Mouse (Mus musculus) lung, embryonic 14.5 days (tissue): Measurements from ENCODE around the gene Gnb4. TPM values are rescaled to one million over a fixed set of nuclear protein-coding genes. Genes with fewer than 3 reads are reported as not detected.

Experiments used
- ATAC-seq: fragments of 200-750 bp; cut with Nextera tagmentation; 2 replicates; pipeline ENCODE4 v1.8.0; 2017; ENCODE audit warnings: mild to moderate bottlenecking, moderate TSS enrichment, moderate library complexity; ENCODE audit not compliant: insufficient read depth
- DNase-seq: peaks from one replicate; pipeline ENCODE4 v3.0.0-alpha.2; 2015
- H3K27ac ChIP-seq: fragments of 300-500 bp; sonication (generic); 2 replicates; pipeline ENCODE4 v1.5.1; 2014; ENCODE audit warnings: low read depth, mild to moderate bottlenecking, moderate library complexity
- H3K27me3 ChIP-seq: fragments of 300-500 bp; sonication (generic); 2 replicates; pipeline ENCODE4 v1.6.1; 2014; ENCODE audit warnings: low read length, control low read depth; ENCODE audit not compliant: insufficient read depth
- H3K36me3 ChIP-seq: fragments of 300-500 bp; sonication (generic); 2 replicates; pipeline ENCODE4 v1.6.1; 2014; ENCODE audit warnings: control low read depth; ENCODE audit not compliant: insufficient read depth
- H3K4me1 ChIP-seq: fragments of 300-500 bp; sonication (generic); 2 replicates; pipeline ENCODE4 v1.6.1; 2014; ENCODE audit warnings: antibody characterized with exemption, control low read depth; ENCODE audit not compliant: insufficient read depth
- H3K4me2 ChIP-seq: fragments of 300-500 bp; sonication (generic); 2 replicates; pipeline ENCODE4 v1.6.1; 2014; ENCODE audit warnings: mild to moderate bottlenecking
- H3K4me3 ChIP-seq: fragments of 300-500 bp; sonication (generic); 2 replicates; pipeline ENCODE4 v1.5.1; 2014; ENCODE audit warnings: low read depth, low read length
- H3K9ac ChIP-seq: fragments of 300-500 bp; sonication (generic); 2 replicates; pipeline ENCODE4 v1.6.1; 2014
- H3K9me3 ChIP-seq: fragments of 300-500 bp; sonication (generic); 2 replicates; pipeline ENCODE4 v1.6.1; 2016; ENCODE audit warnings: low read depth, low read length, control low read depth
- CTCF ChIP-seq: IDR thresholded peaks from 2 replicates; pipeline ENCODE4 v1.5.1; 2016; ENCODE audit warnings: antibody characterized with exemption, low read depth
- WGBS: fragments of 180-500 bp; shearing (Covaris S2); extraction: QIAGEN DNeasy Blood & Tissue Kit; methylation state at CpG from one replicate; pipeline ENCODE4 v1.1.7; 2014; 5-methylcytosine and 5-hydroxymethylcytosine counted together
- polyA plus RNA-seq: library from polyadenylated mRNA; unstranded; fragments of >200 nt; fragmentation: Nextera tagmentation; extraction: Ambion mirVana; gene quantifications from 2 replicates; pipeline ENCODE4 v1.2.1, GENCODE M21; 2014

The Gnb4 gene
- polyA plus RNA-seq, 1 experiment from 2014 or later, result 71.4 TPM

DNA sequence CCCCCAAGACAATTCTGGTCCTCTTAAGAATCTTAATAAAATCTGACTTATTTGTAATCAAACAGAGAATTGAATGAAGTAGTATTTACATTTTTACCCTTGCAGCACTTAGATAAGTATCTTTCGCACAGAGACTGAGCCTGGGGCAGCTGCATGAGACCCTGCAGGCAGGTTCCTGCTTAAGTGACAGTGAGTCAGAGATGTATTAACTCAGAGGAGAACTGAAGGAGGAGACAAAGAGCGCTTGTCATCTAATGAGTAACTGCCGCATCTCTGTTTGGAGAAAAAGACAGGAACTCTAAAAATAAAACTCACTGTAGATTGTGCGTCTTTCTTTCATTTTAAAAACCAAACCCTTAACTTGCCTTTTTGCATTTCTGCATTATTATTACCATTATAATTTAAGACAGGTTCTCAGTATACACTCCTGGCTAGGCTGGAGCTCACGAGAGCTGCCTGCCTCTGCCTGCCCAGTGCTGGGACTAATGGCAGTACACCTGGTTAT lies 16.4 kb upstream of the Gnb4 start:
- H3K27ac ChIP-seq, result no peak overlapping the region
- 52% methylated on average over 5 of the region's 5 CpGs for whole genome bisulfite sequencing

GRCm38 (mm10) chr3:32630210-32630609 lies 13.8 kb upstream of the Gnb4 start:
- no peaks in the 10 kb centered on the region for H3K27me3 ChIP-seq
- H3K27ac ChIP-seq, result no peak overlapping the region
- no peaks in the 10 kb centered on the region for H3K9me3 ChIP-seq
- ATAC-seq (no peak), DNase-seq (no peak)
- no peak overlapping the region for H3K4me3 ChIP-seq
- H3K9ac ChIP-seq, result no peak overlapping the region
- H3K36me3 ChIP-seq, result no peaks in the 10 kb centered on the region
- H3K4me2 ChIP-seq, result no peak overlapping the region
- no peak for TF ChIP-seq CTCF
- no peaks in the 10 kb centered on the region for H3K4me1 ChIP-seq
- WGBS, result 59% methylated on average over 4 of the region's 4 CpGs

More for the DNA sequence above, 16.4 kb upstream of the Gnb4 start:
- ATAC-seq (no peak), DNase-seq (no peak)
- no peaks in the 10 kb centered on the region for H3K27me3 ChIP-seq
- H3K4me2 ChIP-seq, result no peak overlapping the region
- no peak for TF ChIP-seq CTCF
- no peaks in the 10 kb centered on the region for H3K9me3 ChIP-seq
- no peak overlapping the region for H3K4me3 ChIP-seq
- no peaks in the 10 kb centered on the region for H3K4me1 ChIP-seq
- H3K9ac ChIP-seq, result no peak overlapping the region
- H3K36me3 ChIP-seq, result no peaks in the 10 kb centered on the region

- H3K4me1 ChIP-seq, result no peaks in the 10 kb centered on the region
- H3K36me3 ChIP-seq, result no peaks in the 10 kb centered on the region
- H3K27ac ChIP-seq, result no peak overlapping the region
- H3K27me3 ChIP-seq, result no peaks in the 10 kb centered on the region
- H3K4me2 ChIP-seq, result no peak overlapping the region
- no peaks in the 10 kb centered on the region for H3K9me3 ChIP-seq
- no peak overlapping the region for H3K9ac ChIP-seq
- no peak for ATAC-seq
- no peak for TF ChIP-seq CTCF
- WGBS, result 78% methylated on average over 7 of the region's 7 CpGs
- H3K4me3 ChIP-seq, result no peak overlapping the region
- no peak for DNase-seq
Measured at GRCm38 (mm10) chr3:32628141-32628540, 11.8 kb upstream of the Gnb4 start.

DNA sequence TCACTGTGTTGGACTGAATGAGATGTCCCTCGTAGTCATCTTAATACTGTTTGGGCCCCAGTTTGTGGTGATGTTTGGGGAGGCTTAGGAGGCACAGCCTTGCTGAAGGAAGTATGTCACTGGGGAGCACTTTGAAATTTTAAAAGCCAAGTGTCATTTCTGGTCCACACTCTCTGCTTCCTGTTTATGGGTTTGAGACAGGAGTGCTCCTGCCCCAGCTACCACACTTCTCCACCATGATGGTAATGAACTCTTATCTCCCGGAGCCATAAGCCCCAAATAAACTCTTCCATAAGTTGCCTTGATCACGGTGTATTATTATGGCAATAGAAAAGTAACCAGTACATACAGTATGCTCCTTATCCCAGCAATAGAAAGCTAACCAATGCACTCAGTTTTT lies 5.7 kb upstream of the Gnb4 start:
- ATAC-seq, result no peak
- no peak overlapping the region for H3K27ac ChIP-seq
- H3K4me2 ChIP-seq, result no peak overlapping the region
- H3K4me1 ChIP-seq, result no peaks in the 10 kb centered on the region
- H3K9me3 ChIP-seq, result no peaks in the 10 kb centered on the region
- no peak for DNase-seq
- 80% methylated on average over 3 of the region's 3 CpGs for WGBS
- peaks cover 5% of the 10 kb centered on the region; the same call in 1 of the 2 replicates for H3K27me3 ChIP-seq
- H3K36me3 ChIP-seq, result no peaks in the 10 kb centered on the region
- TF ChIP-seq CTCF, result no peak
- no peak overlapping the region for H3K4me3 ChIP-seq
- H3K9ac ChIP-seq, result no peak overlapping the region

- H3K4me2 ChIP-seq, result no peak overlapping the region
- H3K36me3 ChIP-seq, result no peaks in the 10 kb centered on the region
- no peak for DNase-seq
- no peak overlapping the region for H3K9ac ChIP-seq
- no peak for TF ChIP-seq CTCF
- H3K4me3 ChIP-seq, result no peak overlapping the region
- H3K27ac ChIP-seq, result no peak overlapping the region
- peaks cover 5% of the 10 kb centered on the region; the same call in 1 of the 2 replicates for H3K27me3 ChIP-seq
- no peaks in the 10 kb centered on the region for H3K9me3 ChIP-seq
- WGBS, result 88% methylated on average over 1 of the region's 1 CpGs
- H3K4me1 ChIP-seq, result no peaks in the 10 kb centered on the region
- no peak for ATAC-seq
Measured at GRCm38 (mm10) chr3:32621658-32622057, 5.3 kb upstream of the Gnb4 start.

DNA sequence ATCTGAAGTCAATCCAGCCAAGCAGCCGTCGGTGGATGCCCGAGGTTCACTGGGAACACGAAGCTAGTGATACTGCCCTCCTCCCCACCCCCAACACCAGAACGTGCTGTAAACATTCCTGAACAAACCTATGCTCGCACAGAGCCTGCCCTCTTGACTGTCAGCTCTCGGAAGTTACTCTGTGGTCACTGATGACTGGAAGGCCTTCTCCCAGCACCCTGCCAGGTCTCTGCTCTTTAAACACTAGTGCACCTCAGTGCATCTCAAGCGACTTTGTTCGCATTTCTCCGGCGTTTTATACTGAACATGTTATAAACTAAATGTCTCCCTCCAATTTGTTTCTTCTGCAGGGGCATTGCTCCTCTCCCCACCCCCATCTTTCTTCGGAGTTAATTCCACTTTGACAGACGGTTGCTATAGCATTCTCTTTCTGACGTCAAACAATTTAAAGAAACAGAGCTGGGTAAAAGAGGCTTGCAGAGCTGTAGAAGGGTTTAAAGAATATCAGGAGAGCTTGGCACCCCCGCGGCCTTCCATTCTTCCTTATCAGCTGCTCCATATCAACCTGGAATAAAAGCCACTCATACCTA lies 763 bp upstream of the Gnb4 start:
- DNase-seq, result peak; percentile 58
- Histone ChIP-seq H3K4me2 (peak overlapping the region; percentile 65), H3K36me3 (no peaks in the 10 kb centered on the region), H3K27me3 (peaks cover 5% of the 10 kb centered on the region; the same call in 1 of the 2 replicates), H3K4me3 (peak overlapping the region; percentile 68), H3K4me1 (no peaks in the 10 kb centered on the region), H3K9me3 (no peaks in the 10 kb centered on the region), H3K27ac (peak overlapping the region; percentile 70; the same call in 1 of the 2 replicates), H3K9ac (peak overlapping the region; percentile 65)
- ATAC-seq, result peak; percentile 53
- no peak for TF ChIP-seq CTCF
- WGBS, result 11% methylated on average over 16 of the region's 16 CpGs

DNA sequence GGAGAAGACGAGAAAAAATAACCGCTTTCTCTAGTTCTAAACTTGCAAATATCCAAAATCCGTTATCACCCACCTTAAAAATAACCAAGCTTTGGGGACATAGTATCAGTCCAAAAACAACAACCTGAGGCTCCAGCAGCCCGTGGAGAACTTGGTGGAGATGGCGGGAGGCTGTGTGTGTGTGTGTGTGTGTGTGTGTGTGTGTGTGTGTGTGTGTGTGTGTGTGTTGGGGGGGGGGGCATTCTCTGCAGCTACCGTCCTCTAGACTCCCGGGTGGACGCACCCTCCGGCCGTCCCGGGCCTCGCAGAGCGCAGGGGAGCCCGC lies 417 bp downstream of the Gnb4 start:
- Histone ChIP-seq H3K27ac (peak overlapping the region; percentile 54; the same call in 1 of the 2 replicates), H3K9me3 (no peaks in the 10 kb centered on the region), H3K4me1 (no peaks in the 10 kb centered on the region), H3K4me2 (peak overlapping the region; percentile 65), H3K9ac (peak overlapping the region; percentile 65), H3K27me3 (peaks cover 5% of the 10 kb centered on the region; the same call in 1 of the 2 replicates), H3K36me3 (no peaks in the 10 kb centered on the region), H3K4me3 (peak overlapping the region; percentile 68)
- 9% methylated on average over 8 of the region's 14 CpGs for WGBS
- DNase-seq (no peak), ATAC-seq (no peak)
- TF ChIP-seq CTCF, result no peak

DNA sequence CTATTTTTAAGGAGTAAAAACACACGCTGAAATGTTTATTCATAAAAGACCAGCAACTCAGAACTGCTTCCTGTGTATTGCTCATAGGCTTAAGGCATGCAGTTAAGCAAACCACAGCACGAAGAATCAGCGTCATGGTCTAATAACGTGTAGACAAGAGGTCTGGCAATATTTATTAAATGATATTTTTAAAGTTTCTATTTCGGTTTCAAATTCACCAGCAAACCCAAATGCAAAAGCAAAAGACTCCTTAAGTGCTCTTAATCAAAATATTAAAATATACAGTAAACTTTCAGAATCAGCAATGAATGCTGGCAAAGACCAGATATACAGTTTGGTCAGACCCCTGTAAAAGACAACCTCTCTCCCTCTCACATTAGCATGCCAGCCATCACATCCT lies 1.0 kb downstream of the Gnb4 start:
- Histone ChIP-seq H3K36me3 (no peaks in the 10 kb centered on the region), H3K9ac (peak overlapping the region; percentile 65), H3K27ac (no peak overlapping the region), H3K4me1 (no peaks in the 10 kb centered on the region), H3K4me3 (peak overlapping the region; percentile 68), H3K27me3 (peaks cover 5% of the 10 kb centered on the region; the same call in 1 of the 2 replicates), H3K9me3 (no peaks in the 10 kb centered on the region), H3K4me2 (peak overlapping the region; percentile 65)
- no peak for TF ChIP-seq CTCF
- WGBS, result 33% methylated on average over 5 of the region's 5 CpGs
- DNase-seq, result peak; percentile 55
- no peak for ATAC-seq
